Mouse (Mus musculus): ENCODE measurements around the gene Adam23. TPM values are rescaled to one million over a fixed set of nuclear protein-coding genes. Genes with fewer than 3 reads are reported as not detected.
A peak's percentile ranks its signal among the peaks of the same experiment; 100 is the strongest.

The Adam23 gene
- total RNA-seq (2021), result 11.5 and 13.4 TPM in 2 replicates
- long read RNA-seq, experiment 1, full-length matches to known transcripts, result 6 of 6 reads
- long read RNA-seq, experiment 1, partial matches to known transcripts, result 0 of 6 reads
- long read RNA-seq, experiment 1, other reads (novel, unspliced or antisense), result 0 of 6 reads
- long read RNA-seq, experiment 2, full-length matches to known transcripts, result 2 of 3 reads
- long read RNA-seq, experiment 2, partial matches to known transcripts, result 1 of 3 reads
- long read RNA-seq, experiment 2, other reads (novel, unspliced or antisense), result 0 of 3 reads

GRCm38 (mm10) chr1:63445656-63446046 is at the start of gene Adam23:
TSS of gene Adam23 (plus strand) at chr1:63445891.
- peak; percentile 47 for DNase-seq

- DNase-seq, result peak; percentile 32
Observed at GRCm38 (mm10) chr1:63401130-63401529, 44.6 kb upstream of the Adam23 start.

- DNase-seq, result peak; percentile 74
Observed at GRCm38 (mm10) chr1:63403601-63404000, 42.1 kb upstream of the Adam23 start.

GRCm38 (mm10) chr1:63408344-63408743 is 37.3 kb upstream of the Adam23 start:
- no peak for DNase-seq

- no peak for DNase-seq
Observed at GRCm38 (mm10) chr1:63418491-63418890, 27.2 kb upstream of the Adam23 start.

GRCm38 (mm10) chr1:63430668-63431067 is 15.0 kb upstream of the Adam23 start:
- DNase-seq, result no peak

GRCm38 (mm10) chr1:63431166-63431565 is 14.5 kb upstream of the Adam23 start:
- no peak for DNase-seq

- DNase-seq, result no peak
Observed at GRCm38 (mm10) chr1:63431842-63432241, 13.8 kb upstream of the Adam23 start.

GRCm38 (mm10) chr1:63434052-63434451 is 11.6 kb upstream of the Adam23 start:
- no peak for DNase-seq

- DNase-seq, result no peak
Observed at GRCm38 (mm10) chr1:63437529-63437928, 8.2 kb upstream of the Adam23 start.

GRCm38 (mm10) chr1:63442186-63442585 is 3.5 kb upstream of the Adam23 start:
- no peak for DNase-seq

- DNase-seq, result no peak
Observed at GRCm38 (mm10) chr1:63442616-63443015, 3.1 kb upstream of the Adam23 start.

GRCm38 (mm10) chr1:63445149-63445609 is 512 bp upstream of the Adam23 start:
- no peak for DNase-seq

- peak; percentile 49 for DNase-seq
Observed at GRCm38 (mm10) chr1:63446047-63446704, 485 bp downstream of the Adam23 start.

- DNase-seq, result no peak
Observed at GRCm38 (mm10) chr1:63446721-63447120, 1.0 kb downstream of the Adam23 start.

- peak; percentile 63 for DNase-seq
Observed at GRCm38 (mm10) chr1:63450091-63450490, 4.4 kb downstream of the Adam23 start.

- DNase-seq, result no peak
Observed at GRCm38 (mm10) chr1:63453332-63453887, 7.7 kb downstream of the Adam23 start.

GRCm38 (mm10) chr1:63457801-63458519 is 12.3 kb downstream of the Adam23 start:
- DNase-seq, result no peak

GRCm38 (mm10) chr1:63459151-63459550 is 13.5 kb downstream of the Adam23 start:
- no peak for DNase-seq

GRCm38 (mm10) chr1:63459926-63460325 is 14.2 kb downstream of the Adam23 start:
- no peak for DNase-seq

- DNase-seq, result peak; percentile 20
Observed at GRCm38 (mm10) chr1:63464441-63464840, 18.8 kb downstream of the Adam23 start.

- DNase-seq, result no peak
Observed at GRCm38 (mm10) chr1:63473272-63473671, 27.6 kb downstream of the Adam23 start.

GRCm38 (mm10) chr1:63473696-63474095 is 28.0 kb downstream of the Adam23 start:
- no peak for DNase-seq

Data from adrenal gland, postnatal 14 days (tissue).